Mouse (Mus musculus): ENCODE results near the gene Prokr2. TPM values are rescaled to one million over a fixed set of nuclear protein-coding genes. Genes with fewer than 3 reads are reported as not detected.
"Not testable (repeated sequence)": the region's sequence is repeated elsewhere in the genome, so short reads cannot be mapped to it uniquely, and the experiment has no call there.

Prokr2 gene
- total and polyA plus RNA-seq, 2 experiments from 2014 or later = 0.30 to 0.76 TPM

DNA sequence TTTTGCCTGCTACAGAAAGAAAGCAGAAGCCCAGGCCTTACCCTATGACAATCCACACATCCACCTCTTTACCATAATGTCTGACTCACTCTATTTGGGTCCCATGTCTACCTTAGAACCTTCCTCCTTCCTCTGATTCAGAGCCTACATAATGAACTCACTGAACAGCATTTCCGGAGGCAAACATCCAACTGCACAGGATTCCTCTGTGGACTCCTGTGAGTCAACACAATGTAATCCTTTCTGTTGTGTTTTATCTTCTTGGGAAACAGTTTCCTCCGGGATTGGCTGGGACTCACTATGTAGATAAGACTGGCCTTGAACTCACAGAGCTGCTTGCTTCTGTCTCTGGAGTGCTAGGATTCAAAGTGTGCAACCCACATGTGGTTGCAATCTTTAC lies 44.9 kb downstream of the Prokr2 start:
- 16% methylated on average over 2 of the region's 2 CpGs for WGBS

DNA sequence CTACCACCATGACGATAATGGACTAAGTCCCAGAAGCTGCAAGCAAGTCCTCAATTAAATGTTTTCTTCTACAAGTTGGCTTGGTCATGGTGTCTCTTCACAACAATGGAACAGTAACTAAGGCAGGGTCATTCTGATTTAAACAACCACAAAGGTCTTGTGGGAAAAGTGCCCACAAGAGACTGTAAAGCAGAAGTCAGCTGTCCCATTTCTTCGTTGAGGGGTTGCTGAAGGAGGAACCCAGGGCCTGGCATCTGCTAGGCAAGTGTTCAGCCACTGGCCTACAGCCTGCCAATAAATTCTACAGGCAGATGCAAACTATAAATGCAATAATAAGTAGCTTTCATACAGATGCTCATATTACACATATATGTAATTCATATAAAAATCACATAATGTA lies 48.0 kb downstream of the Prokr2 start:
- no peak for ATAC-seq (ENCODE audit: insufficient read depth, low read depth)
- DNase-seq (ENCODE audit: low spot score) = no peak
- no peak overlapping the region for H3K27ac ChIP-seq (ENCODE audit: low read depth)
- no peaks in the 10 kb centered on the region for H3K4me1 ChIP-seq (ENCODE audit: control insufficient read depth, insufficient read depth)
- H3K4me2 ChIP-seq (ENCODE audit: low read depth, low read length) = no peak overlapping the region
- no peaks in the 10 kb centered on the region for H3K27me3 ChIP-seq (ENCODE audit: control insufficient read depth, insufficient read depth, low read length)
- WGBS = 71% methylated on average over 2 of the region's 2 CpGs
- no peaks in the 10 kb centered on the region for H3K36me3 ChIP-seq (replicated peaks; ENCODE audit: control insufficient read depth, insufficient read depth, low read length)
- no peak overlapping the region for H3K4me3 ChIP-seq (ENCODE audit: low read depth, low read length)
- H3K9me3 ChIP-seq (replicated peaks; ENCODE audit: control insufficient read depth, low read length) = no peaks in the 10 kb centered on the region
- no peak overlapping the region for H3K9ac ChIP-seq (replicated peaks; ENCODE audit: low read depth, low read length)
- TF ChIP-seq EP300 (IDR thresholded peaks at IDR 0.05; ENCODE audit: low read depth) (no peak), CTCF (IDR thresholded peaks at IDR 0.05; ENCODE audit: low read depth) (no peak)

More for the DNA sequence above, 44.9 kb downstream of the Prokr2 start:
- H3K9me3 ChIP-seq (replicated peaks; ENCODE audit: control insufficient read depth, low read length) = no peaks in the 10 kb centered on the region
- H3K4me1 ChIP-seq (ENCODE audit: control insufficient read depth, insufficient read depth) = no peaks in the 10 kb centered on the region
- H3K27me3 ChIP-seq (ENCODE audit: control insufficient read depth, insufficient read depth, low read length) = no peaks in the 10 kb centered on the region
- ATAC-seq (ENCODE audit: insufficient read depth, low read depth) (peak; percentile 79), DNase-seq (ENCODE audit: low spot score) (peak; percentile 19)
- no peak overlapping the region for H3K4me3 ChIP-seq (ENCODE audit: low read depth, low read length)
- no peaks in the 10 kb centered on the region for H3K36me3 ChIP-seq (replicated peaks; ENCODE audit: control insufficient read depth, insufficient read depth, low read length)
- no peak overlapping the region for H3K27ac ChIP-seq (ENCODE audit: low read depth)
- TF ChIP-seq CTCF (IDR thresholded peaks at IDR 0.05; ENCODE audit: low read depth) = no peak
- TF ChIP-seq EP300 (IDR thresholded peaks at IDR 0.05; ENCODE audit: low read depth) = no peak
- H3K9ac ChIP-seq (replicated peaks; ENCODE audit: low read depth, low read length) = no peak overlapping the region
- no peak overlapping the region for H3K4me2 ChIP-seq (ENCODE audit: low read depth, low read length)

DNA sequence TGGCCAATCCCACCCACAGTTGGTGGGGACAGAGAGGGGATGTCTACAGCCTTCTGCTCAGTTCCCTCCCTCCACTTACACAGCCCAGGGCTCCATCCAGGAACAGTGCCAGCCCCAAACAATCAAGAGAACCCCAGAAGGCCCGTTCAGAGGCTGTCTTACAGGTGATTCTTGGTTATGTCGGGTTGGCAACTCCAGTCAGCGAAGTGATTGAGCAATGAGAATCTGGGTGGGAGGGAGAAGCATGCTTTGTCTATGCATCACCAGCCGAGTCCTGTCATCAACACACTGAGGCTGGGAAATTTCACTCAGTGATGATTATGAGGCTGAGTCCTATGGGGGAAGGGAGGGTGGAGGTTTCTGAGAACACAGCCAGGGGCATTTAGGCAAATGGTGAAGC lies 61.7 kb downstream of the Prokr2 start:
- DNase-seq (ENCODE audit: low spot score) (no peak), ATAC-seq (ENCODE audit: insufficient read depth, low read depth) (no peak)
- TF ChIP-seq CTCF (IDR thresholded peaks at IDR 0.05; ENCODE audit: low read depth) (no peak), EP300 (IDR thresholded peaks at IDR 0.05; ENCODE audit: low read depth) (no peak)
- H3K9ac ChIP-seq (replicated peaks; ENCODE audit: low read depth, low read length) = no peak overlapping the region
- no peak overlapping the region for H3K4me3 ChIP-seq (ENCODE audit: low read depth, low read length)
- H3K4me2 ChIP-seq (ENCODE audit: low read depth, low read length) = no peak overlapping the region
- H3K36me3 ChIP-seq (replicated peaks; ENCODE audit: control insufficient read depth, insufficient read depth, low read length) = no peaks in the 10 kb centered on the region
- H3K27me3 ChIP-seq (ENCODE audit: control insufficient read depth, insufficient read depth, low read length) = no peaks in the 10 kb centered on the region
- no peak overlapping the region for H3K27ac ChIP-seq (ENCODE audit: low read depth)
- H3K9me3 ChIP-seq (replicated peaks; ENCODE audit: control insufficient read depth, low read length) = no peaks in the 10 kb centered on the region
- WGBS = 37% methylated on average over 4 of the region's 4 CpGs
- H3K4me1 ChIP-seq (ENCODE audit: control insufficient read depth, insufficient read depth) = no peaks in the 10 kb centered on the region

DNA sequence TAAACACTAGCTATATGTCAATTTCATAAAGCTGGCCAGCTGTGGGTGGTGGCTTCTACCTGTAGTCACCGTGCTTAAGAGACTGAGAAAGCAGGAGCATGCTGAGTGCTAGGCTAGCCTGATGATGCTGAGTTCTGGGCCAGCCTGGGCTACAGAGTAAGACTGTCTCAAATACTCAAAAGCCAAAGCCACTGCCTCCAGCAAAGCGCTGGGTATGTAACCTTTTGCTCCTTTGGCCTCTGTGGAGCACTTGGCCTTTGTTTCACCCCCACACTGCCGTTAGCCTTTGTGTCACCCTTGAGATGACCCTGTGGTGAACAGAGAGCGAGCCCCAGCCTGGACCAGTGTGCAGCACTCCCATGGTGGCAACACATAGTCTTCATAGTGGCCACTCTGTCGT lies 64.7 kb downstream of the Prokr2 start:
- 61% methylated on average over 5 of the region's 5 CpGs for WGBS
- H3K4me2 ChIP-seq (ENCODE audit: low read depth, low read length) = no peak overlapping the region
- ATAC-seq (ENCODE audit: insufficient read depth, low read depth) (no peak), DNase-seq (ENCODE audit: low spot score) (no peak)
- no peak for TF ChIP-seq EP300 (IDR thresholded peaks at IDR 0.05; ENCODE audit: low read depth)
- TF ChIP-seq CTCF (IDR thresholded peaks at IDR 0.05; ENCODE audit: low read depth) = no peak
- H3K27ac ChIP-seq (ENCODE audit: low read depth) = no peak overlapping the region
- H3K4me1 ChIP-seq (ENCODE audit: control insufficient read depth, insufficient read depth) = no peaks in the 10 kb centered on the region
- no peaks in the 10 kb centered on the region for H3K27me3 ChIP-seq (ENCODE audit: control insufficient read depth, insufficient read depth, low read length)
- no peak overlapping the region for H3K9ac ChIP-seq (replicated peaks; ENCODE audit: low read depth, low read length)
- H3K9me3 ChIP-seq (replicated peaks; ENCODE audit: control insufficient read depth, low read length) = no peaks in the 10 kb centered on the region
- H3K4me3 ChIP-seq (ENCODE audit: low read depth, low read length) = no peak overlapping the region
- H3K36me3 ChIP-seq (replicated peaks; ENCODE audit: control insufficient read depth, insufficient read depth, low read length) = no peaks in the 10 kb centered on the region

DNA sequence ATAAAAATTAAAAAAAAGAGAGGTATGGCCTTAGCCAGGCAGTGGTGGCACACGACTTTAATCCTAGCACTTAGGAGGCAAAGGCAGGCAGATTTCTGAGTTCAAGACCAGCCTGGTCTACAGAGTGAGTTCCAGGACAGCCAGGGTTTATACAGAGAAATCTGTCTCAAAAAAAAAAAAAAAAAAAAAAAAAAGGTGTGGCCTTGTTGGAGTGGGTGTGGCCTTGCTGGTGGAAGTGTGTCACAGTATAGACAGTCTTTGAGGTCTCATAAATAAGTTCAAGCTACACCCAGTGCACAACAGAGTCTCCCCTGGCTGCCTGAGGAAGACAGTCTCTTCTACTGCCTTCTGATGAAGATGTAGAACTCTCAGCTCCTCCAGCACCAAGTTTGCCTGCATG lies 68.1 kb downstream of the Prokr2 start:
- Histone ChIP-seq H3K9ac (replicated peaks; ENCODE audit: low read depth, low read length) (no peak overlapping the region), H3K27me3 (ENCODE audit: control insufficient read depth, insufficient read depth, low read length) (no peaks in the 10 kb centered on the region), H3K9me3 (replicated peaks; ENCODE audit: control insufficient read depth, low read length) (no peaks in the 10 kb centered on the region), H3K4me1 (ENCODE audit: control insufficient read depth, insufficient read depth) (no peaks in the 10 kb centered on the region), H3K27ac (ENCODE audit: low read depth) (no peak overlapping the region), H3K4me2 (ENCODE audit: low read depth, low read length) (no peak overlapping the region), H3K36me3 (replicated peaks; ENCODE audit: control insufficient read depth, insufficient read depth, low read length) (no peaks in the 10 kb centered on the region), H3K4me3 (ENCODE audit: low read depth, low read length) (no peak overlapping the region)
- no peak for DNase-seq (ENCODE audit: low spot score)
- no peak for ATAC-seq (ENCODE audit: insufficient read depth, low read depth)
- TF ChIP-seq CTCF (IDR thresholded peaks at IDR 0.05; ENCODE audit: low read depth) (no peak), EP300 (IDR thresholded peaks at IDR 0.05; ENCODE audit: low read depth) (no peak)
- 68% methylated on average over 1 of the region's 1 CpGs for WGBS

DNA sequence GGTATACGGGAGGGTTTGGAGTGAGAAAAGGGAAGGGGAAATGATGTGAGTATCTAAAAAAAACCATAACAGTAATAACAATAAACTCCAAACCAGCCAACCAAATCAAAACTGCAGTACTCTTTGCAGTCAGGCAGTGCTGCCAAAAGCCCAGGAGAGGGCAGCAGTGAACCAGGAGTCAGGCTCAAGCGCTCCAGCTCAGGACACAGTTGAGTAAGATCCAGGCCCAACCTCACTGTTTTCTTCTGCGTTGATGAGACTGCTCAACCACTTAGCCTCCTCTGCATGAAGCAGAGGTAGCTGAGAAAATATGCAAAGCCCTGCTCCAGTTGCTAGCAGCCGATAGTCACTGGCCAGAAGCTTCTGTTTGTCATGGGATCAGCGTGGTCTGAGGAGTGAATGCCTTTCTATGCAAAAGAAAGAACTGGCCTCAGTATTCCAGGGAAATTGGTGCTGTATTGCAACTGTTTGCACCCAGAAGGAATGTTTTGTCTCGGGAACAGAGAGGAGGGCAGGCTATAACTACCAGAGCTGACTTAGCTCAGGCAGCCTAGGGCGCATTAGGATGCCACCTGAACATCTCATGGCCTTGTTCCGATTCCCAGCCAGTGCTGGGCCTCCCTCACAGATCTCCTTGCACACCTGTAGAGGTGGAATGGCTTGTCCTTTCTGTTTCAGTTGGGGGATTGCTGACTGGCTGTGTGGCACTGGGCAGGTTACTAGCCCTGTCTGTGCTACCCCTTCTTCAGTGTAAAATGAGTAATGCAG lies 69.0 kb downstream of the Prokr2 start:
- Histone ChIP-seq H3K27me3 (ENCODE audit: control insufficient read depth, insufficient read depth, low read length) (no peaks in the 10 kb centered on the region), H3K9ac (replicated peaks; ENCODE audit: low read depth, low read length) (no peak overlapping the region), H3K4me3 (ENCODE audit: low read depth, low read length) (no peak overlapping the region), H3K4me1 (ENCODE audit: control insufficient read depth, insufficient read depth) (no peaks in the 10 kb centered on the region), H3K4me2 (ENCODE audit: low read depth, low read length) (no peak overlapping the region), H3K27ac (ENCODE audit: low read depth) (no peak overlapping the region), H3K36me3 (replicated peaks; ENCODE audit: control insufficient read depth, insufficient read depth, low read length) (0 out of 2 replicates have a peak, but pooled peaks cover 4% of the 10 kb centered on the region), H3K9me3 (replicated peaks; ENCODE audit: control insufficient read depth, low read length) (no peaks in the 10 kb centered on the region)
- DNase-seq (ENCODE audit: low spot score) (peak; percentile 86), ATAC-seq (ENCODE audit: insufficient read depth, low read depth) (peak; percentile 70)
- TF ChIP-seq CTCF (IDR thresholded peaks at IDR 0.05; ENCODE audit: low read depth) = peak; percentile 87
- no peak for TF ChIP-seq EP300 (IDR thresholded peaks at IDR 0.05; ENCODE audit: low read depth)
- 36% methylated on average over 8 of the region's 8 CpGs for WGBS

DNA sequence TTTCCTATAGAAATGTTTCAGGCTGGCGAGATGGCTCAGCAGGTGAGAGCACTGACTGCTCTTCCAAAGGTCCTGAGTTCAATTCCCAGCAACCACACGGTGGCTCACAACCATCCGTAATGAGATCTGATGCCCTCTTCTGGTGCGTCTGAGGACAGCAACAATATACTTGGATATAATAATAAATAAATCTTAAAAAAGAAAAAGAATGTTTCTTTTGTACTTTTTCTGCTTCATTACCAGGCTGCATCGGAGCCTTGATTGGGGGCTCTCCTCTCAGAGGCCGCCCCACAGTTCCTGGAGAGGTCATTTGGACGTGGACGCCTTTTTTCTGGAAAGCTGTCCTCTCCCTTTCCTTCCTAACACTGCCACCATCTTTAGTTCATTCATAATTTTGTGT lies 71.2 kb downstream of the Prokr2 start:
- ATAC-seq (ENCODE audit: insufficient read depth, low read depth); H3K9me3 ChIP-seq (replicated peaks; ENCODE audit: control insufficient read depth, low read length); H3K27me3 ChIP-seq (ENCODE audit: control insufficient read depth, insufficient read depth, low read length); DNase-seq (ENCODE audit: low spot score); H3K4me1 ChIP-seq (ENCODE audit: control insufficient read depth, insufficient read depth); H3K9ac ChIP-seq (replicated peaks; ENCODE audit: low read depth, low read length); H3K27ac ChIP-seq (ENCODE audit: low read depth); H3K4me2 ChIP-seq (ENCODE audit: low read depth, low read length); H3K4me3 ChIP-seq (ENCODE audit: low read depth, low read length): not testable (repeated sequence)
- 0 out of 2 replicates have a peak, but pooled peaks cover 11% of the 10 kb centered on the region for H3K36me3 ChIP-seq (replicated peaks; ENCODE audit: control insufficient read depth, insufficient read depth, low read length)
- WGBS = 85% methylated on average over 8 of the region's 8 CpGs

Measured in heart, postnatal 0 days (tissue).